Mouse (Mus musculus) spleen, adult 2 months (tissue): ENCODE results near the gene Gabrr1. TPM values are rescaled to one million over a fixed set of nuclear protein-coding genes. Genes with fewer than 3 reads are reported as not detected.

ENCODE experiments used
- DNase-seq, 2 experiments: peaks; one replicate each; pipeline versions ENCODE4 v3.0.0 to v3.0.0-alpha.2; 2012 to 2021; ENCODE audit warnings: low spot score in 2 of 2, low read depth in 1 of 2
- H3K27ac ChIP-seq: fragments of 200-500 bp; 2 replicates; pipeline ENCODE4 v1.5.1; 2012; ENCODE audit warnings: low read length, inconsistent platforms; ENCODE audit not compliant: insufficient read depth
- H3K27me3 ChIP-seq: fragments of 200-500 bp; 2 replicates; pipeline ENCODE4 v1.6.1; 2012; ENCODE audit warnings: mild to moderate bottlenecking, moderate library complexity, low read length, inconsistent platforms; ENCODE audit not compliant: control insufficient read depth, insufficient read depth
- H3K36me3 ChIP-seq: fragments of 200-500 bp; 2 replicates; pipeline ENCODE4 v1.6.1; 2012; ENCODE audit warnings: mild to moderate bottlenecking, low read length, inconsistent platforms; ENCODE audit not compliant: control insufficient read depth, insufficient read depth
- H3K4me1 ChIP-seq: fragments of 200-500 bp; 2 replicates; pipeline ENCODE4 v1.6.1; 2011; ENCODE audit warnings: inconsistent platforms; ENCODE audit not compliant: control insufficient read depth, insufficient read depth, insufficient read length
- H3K4me3 ChIP-seq: fragments of 200-500 bp; 2 replicates; pipeline ENCODE4 v1.5.1; 2011; ENCODE audit warnings: mild to moderate bottlenecking, inconsistent platforms; ENCODE audit not compliant: insufficient read depth, insufficient read length; ENCODE audit errors: extremely low read depth
- CTCF ChIP-seq: fragments of 200-500 bp; IDR thresholded peaks from 2 replicates; pipeline ENCODE4 v1.5.1; 2011; ENCODE audit warnings: mild to moderate bottlenecking, inconsistent platforms; ENCODE audit not compliant: insufficient read depth, insufficient read length, insufficient replicate concordance; ENCODE audit errors: extremely low read depth
- POLR2A ChIP-seq: fragments of 200-500 bp; IDR thresholded peaks from 2 replicates; pipeline ENCODE4 v1.6.1; 2011; ENCODE audit warnings: low read depth, low read length, inconsistent platforms
- whole genome bisulfite sequencing: fragments of 180-500 bp; shearing (Covaris S2); methylation state at CpG from one replicate; pipeline ENCODE4 v1.1.7; 2018; 5-methylcytosine and 5-hydroxymethylcytosine counted together
- polyA plus RNA-seq: library from polyadenylated mRNA; depleted of rRNA; stranded (reverse); fragments of >200 nt; gene quantifications from 2 replicates; pipeline ENCODE4 v1.2.3, GENCODE M21; 2012

Gabrr1 gene
- polyA plus RNA-seq, 1 experiment, result not detected

DNA sequence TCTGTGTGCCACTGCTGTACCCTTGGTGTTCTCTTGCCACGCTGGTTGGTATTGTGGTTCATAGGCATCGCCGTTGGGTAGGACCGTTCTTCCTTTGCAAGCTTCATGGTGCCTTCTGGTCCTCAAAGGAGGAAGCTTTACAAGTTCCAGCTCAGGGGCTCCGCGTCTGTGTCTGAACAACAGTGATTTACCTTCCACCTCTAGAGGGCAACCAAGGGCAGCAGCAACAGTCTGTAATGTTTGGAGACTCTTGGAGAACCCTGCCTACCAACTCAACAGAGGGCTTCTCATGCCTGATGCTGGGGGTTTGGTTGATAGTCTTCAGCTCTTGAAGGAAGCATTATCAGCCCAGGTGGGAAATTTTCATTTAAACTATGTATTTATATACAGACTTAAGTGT is 7.8 kb upstream of the Gabrr1 start:
- no peaks in the 10 kb centered on the region for H3K4me1 ChIP-seq
- WGBS, result 20% methylated on average over 6 of the region's 6 CpGs
- DNase-seq, result peak in 1 of 2 experiments; percentile 49
- no peak overlapping the region for H3K4me3 ChIP-seq
- no peak overlapping the region for H3K27ac ChIP-seq
- no peaks in the 10 kb centered on the region for H3K27me3 ChIP-seq
- H3K36me3 ChIP-seq, result no peaks in the 10 kb centered on the region
- TF ChIP-seq POLR2A (no peak), CTCF (peak; percentile 40; the same call in 1 of the 2 replicates)

GRCm38 (mm10) chr4:33125409-33126084 is 6.8 kb upstream of the Gabrr1 start:
- Histone ChIP-seq H3K27me3 (no peaks in the 10 kb centered on the region), H3K4me3 (no peak overlapping the region), H3K4me1 (no peaks in the 10 kb centered on the region), H3K27ac (no peak overlapping the region), H3K36me3 (no peaks in the 10 kb centered on the region)
- 79% methylated on average over 10 of the region's 10 CpGs for WGBS
- TF ChIP-seq CTCF (no peak), POLR2A (no peak)
- DNase-seq, result no peak

- Histone ChIP-seq H3K27ac (no peak overlapping the region), H3K36me3 (no peaks in the 10 kb centered on the region), H3K27me3 (no peaks in the 10 kb centered on the region), H3K4me3 (no peak overlapping the region), H3K4me1 (no peaks in the 10 kb centered on the region)
- 28% methylated on average over 20 of the region's 20 CpGs for WGBS
- no peak for DNase-seq
- TF ChIP-seq POLR2A (no peak), CTCF (no peak)
Observed at GRCm38 (mm10) chr4:33146679-33147291, 14.5 kb downstream of the Gabrr1 start.

- H3K4me1 ChIP-seq, result no peaks in the 10 kb centered on the region
- H3K27me3 ChIP-seq, result no peaks in the 10 kb centered on the region
- H3K4me3 ChIP-seq, result no peak overlapping the region
- peak; percentile 30; the same call in 1 of the 2 replicates for TF ChIP-seq CTCF
- TF ChIP-seq POLR2A, result no peak
- no peaks in the 10 kb centered on the region for H3K36me3 ChIP-seq
- no peak overlapping the region for H3K27ac ChIP-seq
- peak; percentile 48 to 49 for DNase-seq
- 10% methylated on average over 2 of the region's 2 CpGs for WGBS
Observed at GRCm38 (mm10) chr4:33147825-33148224, 15.5 kb downstream of the Gabrr1 start.

GRCm38 (mm10) chr4:33149150-33149549 is 16.8 kb downstream of the Gabrr1 start:
- WGBS, result 86% methylated on average over 7 of the region's 7 CpGs
- no peaks in the 10 kb centered on the region for H3K27me3 ChIP-seq
- TF ChIP-seq POLR2A (no peak), CTCF (no peak)
- no peak for DNase-seq
- H3K27ac ChIP-seq, result no peak overlapping the region
- no peaks in the 10 kb centered on the region for H3K4me1 ChIP-seq
- no peak overlapping the region for H3K4me3 ChIP-seq
- H3K36me3 ChIP-seq, result no peaks in the 10 kb centered on the region

- Histone ChIP-seq H3K4me3 (no peak overlapping the region), H3K36me3 (no peaks in the 10 kb centered on the region), H3K27ac (no peak overlapping the region), H3K4me1 (no peaks in the 10 kb centered on the region), H3K27me3 (no peaks in the 10 kb centered on the region)
- 88% methylated on average over 26 of the region's 26 CpGs for WGBS
- DNase-seq, result no peak
- TF ChIP-seq CTCF, result no peak
Observed at GRCm38 (mm10) chr4:33152087-33153038, 20.0 kb downstream of the Gabrr1 start.
